Mouse (Mus musculus) retina, postnatal 7 days (tissue): ENCODE results near the gene Dync1h1.
"Not testable (repeated sequence)": the region's sequence is repeated elsewhere in the genome, so short reads cannot be mapped to it uniquely, and the experiment has no call there.

ENCODE experiments used
- DNase-seq: peaks from one replicate; pipeline ENCODE4 v3.0.0-alpha.2; 2012; ENCODE audit warnings: low read depth, low spot score

Gene Dync1h1

DNA sequence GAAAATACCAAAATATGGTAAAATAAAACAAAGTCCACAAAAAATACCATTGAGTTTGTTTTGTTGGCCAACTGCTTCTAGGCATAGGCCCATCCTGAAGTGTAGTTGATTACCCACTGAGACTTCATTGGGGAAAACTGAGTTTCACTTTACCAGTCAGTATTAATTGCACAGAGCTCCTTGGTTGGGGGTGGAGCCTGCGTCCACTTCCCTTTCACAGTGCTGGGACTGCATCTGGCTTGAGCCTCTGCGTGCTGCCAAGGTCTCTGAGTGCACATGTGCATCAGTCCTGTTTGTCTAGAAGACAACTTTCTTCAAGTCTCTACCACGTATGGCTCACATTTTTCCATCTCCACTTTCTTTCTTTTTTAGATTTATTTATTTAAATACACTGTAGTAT, 4.9 kb downstream of the Dync1h1 start:
- DNase-seq: no peak

GRCm38 (mm10) chr12:110606676-110607075, 5.4 kb downstream of the Dync1h1 start:
- DNase-seq: no peak

- DNase-seq: no peak
Measured at GRCm38 (mm10) chr12:110608460-110609152, 7.4 kb downstream of the Dync1h1 start.

DNA sequence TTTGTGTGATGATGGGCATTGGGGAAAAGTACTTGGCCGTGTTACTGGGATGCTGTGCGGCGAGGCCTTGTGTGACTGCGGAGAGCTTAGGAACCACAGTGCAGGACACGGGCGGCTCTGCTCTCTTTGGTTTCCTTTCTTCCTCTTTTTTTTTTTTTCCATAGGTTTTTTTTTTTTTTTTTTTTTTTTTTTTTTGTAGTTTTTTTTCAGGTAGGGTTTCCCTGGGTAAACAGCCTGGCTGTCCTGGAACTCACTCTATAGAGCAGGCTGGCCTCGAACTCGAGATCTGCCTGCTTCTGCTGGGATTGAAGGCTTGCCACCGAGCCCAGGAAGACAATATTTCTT, 7.9 kb downstream of the Dync1h1 start:
- DNase-seq: no peak

- DNase-seq: no peak
Measured at GRCm38 (mm10) chr12:110610713-110611112, 9.5 kb downstream of the Dync1h1 start.

DNA sequence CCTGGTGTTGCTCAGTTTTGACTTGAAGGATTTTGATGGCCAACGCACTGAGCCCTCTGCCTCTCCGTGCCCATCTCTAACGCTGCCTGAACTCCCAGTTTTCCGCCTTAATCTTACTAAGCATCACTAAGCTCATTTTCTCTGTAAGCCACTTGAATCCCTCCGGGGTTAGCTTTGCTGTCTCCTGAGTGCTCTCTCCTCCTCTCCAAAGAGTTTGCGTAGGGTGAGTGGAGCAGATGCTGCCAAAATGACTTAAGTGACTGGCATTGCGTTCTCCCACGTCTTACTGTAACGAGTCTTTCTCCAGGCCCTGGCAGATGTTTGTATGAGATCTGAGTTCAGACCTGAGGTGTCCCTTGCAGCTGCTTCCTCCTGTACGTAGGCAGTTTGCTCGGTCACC, 28.8 kb downstream of the Dync1h1 start:
- peak; percentile 71 for DNase-seq

DNA sequence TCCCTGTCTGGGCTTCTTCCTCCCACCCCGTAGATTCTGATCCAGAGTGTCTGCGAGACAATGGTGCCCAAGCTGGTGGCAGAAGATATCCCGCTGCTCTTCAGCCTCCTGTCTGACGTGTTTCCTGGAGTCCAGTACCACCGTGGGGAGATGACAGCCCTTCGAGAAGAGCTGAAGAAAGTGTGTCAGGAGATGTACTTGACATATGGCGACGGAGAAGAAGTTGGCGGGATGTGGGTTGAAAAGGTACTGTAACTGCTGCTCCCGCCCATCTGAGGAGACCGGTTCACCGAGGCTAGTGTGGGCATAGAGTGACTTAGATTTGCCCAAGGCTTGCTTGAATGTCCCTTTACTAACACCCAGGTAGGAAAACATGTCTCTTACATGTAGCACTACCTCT, 35.0 kb downstream of the Dync1h1 start:
- DNase-seq: no peak

- no peak for DNase-seq
Measured at GRCm38 (mm10) chr12:110637507-110638114, 36.4 kb downstream of the Dync1h1 start.

GRCm38 (mm10) chr12:110650241-110650641, 49.0 kb downstream of the Dync1h1 start:
- DNase-seq: no peak

- DNase-seq: no peak
Measured at GRCm38 (mm10) chr12:110651464-110651863, 50.2 kb downstream of the Dync1h1 start.

DNA sequence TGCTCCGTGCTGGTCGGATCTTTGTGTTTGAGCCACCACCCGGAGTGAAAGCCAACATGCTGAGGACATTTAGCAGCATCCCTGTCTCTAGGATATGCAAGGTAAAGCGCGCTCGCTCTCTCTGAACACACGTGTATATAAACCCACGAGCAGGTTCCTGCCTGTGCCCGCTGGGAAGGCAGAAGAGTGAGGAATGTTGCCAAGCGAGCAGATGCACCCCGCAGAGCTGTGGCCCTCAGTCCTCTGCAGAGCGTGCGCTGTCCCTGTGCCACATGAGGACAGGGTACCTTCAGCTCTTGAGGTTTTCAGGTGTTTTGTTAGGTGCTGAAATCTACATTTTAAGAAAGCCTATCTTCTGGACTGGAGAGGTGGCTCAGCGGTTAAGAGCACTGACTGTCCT, 60.5 kb downstream of the Dync1h1 start:
- no peak for DNase-seq

- DNase-seq: no peak
Measured at GRCm38 (mm10) chr12:110667466-110668077, 66.3 kb downstream of the Dync1h1 start.

DNA sequence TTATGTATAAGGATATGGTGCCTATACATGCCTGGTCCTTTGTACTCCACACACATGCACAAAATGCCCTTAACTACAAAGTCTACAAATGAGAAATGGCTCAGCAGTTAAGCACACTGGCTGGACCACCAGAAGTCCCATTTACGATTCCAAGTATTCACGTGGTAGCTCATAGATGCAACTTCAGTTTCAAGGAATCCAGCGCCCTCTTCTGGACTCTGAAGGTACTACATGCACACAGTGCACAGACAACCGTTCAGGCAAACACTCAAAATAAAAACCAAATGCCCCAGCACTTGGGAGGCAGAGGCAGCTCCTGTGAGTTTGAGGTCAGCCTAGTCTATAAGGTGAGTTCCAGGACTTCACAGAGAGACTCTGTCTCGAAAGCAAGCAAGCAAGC, 73.0 kb downstream of the Dync1h1 start:
- no peak for DNase-seq

DNA sequence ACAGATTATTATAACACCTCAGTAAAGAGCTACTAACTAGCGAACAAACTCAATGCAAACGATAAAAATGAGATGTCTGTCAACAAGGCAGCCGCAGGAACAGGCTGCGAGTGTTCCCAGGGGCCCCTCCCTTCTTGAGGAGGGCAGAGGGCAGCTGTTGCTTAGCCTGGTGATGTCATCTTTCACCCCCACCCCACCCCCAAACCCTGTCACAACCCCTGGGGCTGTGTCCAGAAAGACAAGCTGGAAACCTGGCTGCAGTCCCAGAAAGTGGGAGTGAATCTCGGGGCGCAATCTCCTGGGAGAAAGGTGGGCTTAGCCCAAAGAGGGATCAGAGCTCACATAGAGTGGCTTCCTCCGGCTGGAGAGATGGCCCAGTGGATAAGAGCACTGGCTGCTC, 79.9 kb downstream of the Dync1h1 start:
- DNase-seq: peak; percentile 79

- DNase-seq: no peak
Measured at GRCm38 (mm10) chr12:110681878-110682277, 80.6 kb downstream of the Dync1h1 start.

DNA sequence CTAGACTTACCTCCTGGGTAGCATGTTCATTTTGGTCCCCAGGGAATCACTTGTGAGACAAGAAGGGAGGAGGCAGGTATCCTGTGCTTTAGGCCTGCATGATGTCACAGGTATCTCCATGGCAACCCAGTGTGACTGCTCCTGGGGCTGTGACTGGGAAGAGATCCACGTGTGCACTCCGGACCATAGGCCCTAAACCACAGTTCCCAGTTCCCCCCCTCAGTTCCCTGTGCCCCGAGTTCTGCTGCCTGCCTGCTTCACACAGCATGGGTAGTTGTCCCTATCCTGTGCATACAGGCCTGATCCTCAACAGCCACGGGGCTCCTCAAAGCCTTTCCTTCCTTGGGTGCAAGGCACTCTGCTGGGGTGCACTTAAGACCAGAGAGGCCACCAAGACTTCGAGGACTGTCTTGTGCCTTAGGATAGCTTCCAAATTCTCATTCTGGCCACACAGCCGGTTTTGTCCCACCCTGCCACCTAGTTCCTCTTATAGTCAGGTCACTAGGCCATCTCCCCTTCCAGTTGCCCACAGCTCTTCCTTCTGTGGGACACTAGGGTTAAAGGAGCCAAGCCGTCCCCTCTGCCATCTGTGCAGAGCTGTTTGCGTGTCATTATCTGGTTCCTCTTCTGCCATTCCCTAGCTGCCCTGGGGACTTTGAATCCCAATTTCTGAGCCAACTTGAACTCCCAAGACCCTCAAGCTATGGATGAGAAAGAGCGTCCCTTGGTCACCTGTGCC, 81.5 kb downstream of the Dync1h1 start, which contains the start of gene 1700001K19Rik:
1700001K19Rik (minus strand) TSS at position 59 of the 739 bp plus-strand sequence.
- no peak for DNase-seq

DNA sequence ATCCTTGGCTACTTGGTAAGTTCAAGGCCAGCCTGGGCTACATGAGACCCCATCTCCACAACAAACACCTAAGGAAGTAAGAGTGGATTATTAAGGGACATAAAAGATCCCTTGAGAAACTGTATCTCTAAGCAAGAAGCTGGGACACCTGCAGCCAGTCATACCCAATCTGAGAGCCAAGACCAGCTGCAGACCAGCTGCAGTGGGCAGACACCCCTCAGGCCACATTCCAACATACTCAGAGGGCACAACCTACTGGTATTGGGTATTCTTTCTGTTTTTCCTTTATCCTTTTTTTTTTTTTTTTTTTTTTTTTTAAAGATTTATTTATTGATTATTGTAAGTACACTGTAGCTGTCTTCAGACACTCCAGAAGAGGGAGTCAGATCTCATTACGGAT, 82.3 kb downstream of the Dync1h1 start:
- no peak for DNase-seq

GRCm38 (mm10) chr12:110687894-110688734, 86.9 kb downstream of the Dync1h1 start:
- DNase-seq: no peak

DNA sequence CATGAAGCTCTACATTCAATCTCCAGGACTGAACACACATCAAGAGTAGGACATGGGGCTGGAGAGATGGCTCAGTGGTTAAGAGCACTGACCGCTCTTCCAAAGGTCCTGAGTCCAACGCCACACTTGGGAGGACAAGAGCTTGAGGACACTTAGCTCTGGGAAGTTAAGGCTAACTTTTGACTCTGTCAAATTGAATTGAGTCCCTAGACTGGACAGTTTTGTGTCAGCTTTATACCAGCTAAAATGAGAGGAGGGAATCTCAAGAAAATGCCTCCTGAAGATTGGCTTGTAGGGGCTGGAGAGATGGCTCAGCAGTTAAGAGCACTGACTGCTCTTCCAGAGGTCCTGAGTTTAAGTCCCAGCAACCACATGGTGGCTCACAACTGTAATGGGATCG, 87.7 kb downstream of the Dync1h1 start:
- DNase-seq: not testable (repeated sequence)

DNA sequence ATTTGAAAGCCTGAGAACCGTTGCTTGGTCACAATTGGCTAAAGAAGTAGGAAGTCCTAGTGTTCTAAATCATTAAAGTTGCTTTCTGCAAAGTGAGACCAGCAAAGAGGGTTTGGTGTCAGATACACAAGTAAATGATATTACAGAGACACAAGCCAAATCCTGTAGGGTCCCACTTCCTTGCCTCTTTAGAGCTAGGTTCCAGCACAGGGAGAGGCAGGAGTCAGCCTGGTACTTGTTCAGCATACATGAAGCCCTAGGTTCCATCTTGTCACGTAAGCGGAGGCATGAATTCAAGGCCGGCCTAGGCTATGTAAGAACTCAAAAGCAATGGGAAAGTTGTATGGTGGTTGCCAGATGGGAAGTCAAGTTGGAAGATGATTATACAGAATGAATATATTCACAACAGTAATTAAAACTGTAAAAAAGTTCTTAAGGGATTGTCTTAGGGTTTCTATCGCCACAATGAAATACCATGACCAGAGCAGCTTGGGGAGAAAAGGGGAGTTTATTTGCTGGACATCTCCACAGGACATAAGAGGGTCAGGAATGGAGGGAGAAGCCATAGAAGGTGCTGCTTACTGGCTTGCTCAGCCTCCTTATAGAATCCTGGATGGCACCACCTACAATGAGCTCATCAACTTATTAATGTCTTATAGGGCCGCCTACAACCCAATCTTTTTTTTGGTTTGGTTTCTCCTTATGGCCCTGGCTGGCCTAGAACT, 88.8 kb downstream of the Dync1h1 start:
- no peak for DNase-seq

- DNase-seq: not testable (repeated sequence)
Measured at GRCm38 (mm10) chr12:110693378-110693777, 92.1 kb downstream of the Dync1h1 start.
